In the genomic region with DNA sequence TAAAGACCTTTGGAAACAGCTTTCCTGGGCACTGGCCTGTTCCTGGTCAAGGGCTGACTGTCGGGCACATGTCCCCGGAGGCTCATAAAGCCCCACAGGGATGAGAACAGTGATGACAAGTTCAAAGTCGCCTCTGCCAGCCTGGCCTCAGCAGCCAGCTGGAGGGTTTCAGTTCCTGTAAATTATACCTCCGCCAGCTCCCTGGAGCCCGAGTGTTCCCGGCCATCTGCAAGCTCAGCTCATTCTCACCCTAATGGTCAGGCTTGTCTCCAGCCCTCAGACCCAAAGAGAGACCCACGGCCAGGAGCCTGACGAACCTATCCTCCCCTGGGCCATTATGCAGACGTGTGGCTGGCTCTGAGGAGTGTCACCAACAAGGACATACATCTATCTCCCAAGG, we compare ENCODE assay signal across 15 mouse cellular contexts. TPM values are rescaled to one million over a fixed set of nuclear protein-coding genes. Genes with fewer than 3 reads are reported as not detected.
A peak's percentile ranks its signal among the peaks of the same experiment; 100 is the strongest.
DNase-seq lines count a peak whose midpoint lies in the region; ATAC-seq and TF ChIP-seq lines count a peak whose summit lies in the region.
"Had no signal": no experiment of that assay in that cellular context is flagged by ENCODE, and none has a peak within 500 bp of the region (broad histone marks: within the 10 kb centered on the region; RNA-seq: fewer than 3 reads in every experiment).

No protein-coding gene starts in this region.

- no peak overlapping the region for H3K27ac ChIP-seq in layer of hippocampus, adult 2 months
- H3K27ac ChIP-seq: embryonic facial prominence, embryonic 15.5 days; hindbrain, embryonic 12.5 days; neural tube, embryonic 15.5 days had no signal

- no peak for ATAC-seq in frontal cortex, adult (ENCODE audit: low TSS enrichment)
- no peak for ATAC-seq in monocyte, adult 5-6 weeks (replicated peaks; ENCODE audit: insufficient number of reproducible peaks, low FRiP score, low TSS enrichment, poor library complexity, severe bottlenecking)

- DNase-seq in frontal cortex, adult 2 months (ENCODE audit: extremely low spot score in 1 of 2, low spot score in 1 of 2), result peak; percentile 3 to 7
- DNase-seq in layer of hippocampus, adult 9-11 months, result peak; percentile 37
- no peak for DNase-seq in layer of hippocampus, adult 2 months (ENCODE audit: low spot score in 2 of 2)
- DNase-seq in B cell, adult 2 months, result peak; percentile 12 to 23
- peak; percentile 55 for DNase-seq in gastrocnemius, postnatal 25 days
- DNase-seq in embryo, embryonic 10 days (ENCODE audit: low spot score), result no peak
- DNase-seq: adrenal gland, adult 2 months; thymus, adult 18-20 months had no signal

- H3K4me3 ChIP-seq in layer of hippocampus, adult 2 months, result no peak overlapping the region
- H3K4me3 ChIP-seq: embryonic facial prominence, embryonic 15.5 days; hindbrain, embryonic 12.5 days; megakaryocyte, embryonic 14.5 days; neural tube, embryonic 15.5 days had no signal

- no peak for TF ChIP-seq CTCF in layer of hippocampus, adult 2 months (conservative IDR thresholded peaks at IDR 0.05)

RNA-seq across cellular contexts. Expression of a gene that starts 57.0 kb away (rescaled TPM):
- 4.6 and 5.4 TPM in 2 replicates for polyA plus RNA-seq in frontal cortex, adult 2 months (2012; rRNA removed)
- 1 to 10 TPM; 2.7 to 2.9 TPM for total RNA-seq in layer of hippocampus, adult 2 months (2021)
- total RNA-seq in gastrocnemius, postnatal 25 days (2021), result 1 to 10 TPM; 2.2 to 3.8 TPM
- 0.32 to 1.1 TPM in 2 of 3 replicates, not detected in the other for total RNA-seq in monocyte, adult 5-6 weeks (2017)
- total RNA-seq: liver, adult 2 months had no signal
- polyA plus RNA-seq: liver, adult 2 months had no signal

Comparison
In these comparisons a context has a peak if more than half of its experiments do, and no peak if none do; other contexts are left out.
1. DNase-seq: peak in frontal cortex, adult 2 months (2 of 2), layer of hippocampus, adult 9-11 months (single experiment), B cell, adult 2 months (2 of 2) and gastrocnemius, postnatal 25 days (single experiment); none in layer of hippocampus, adult 2 months (0 of 2) and embryo, embryonic 10 days (single experiment).